Mouse (Mus musculus) left cerebral cortex, adult 2 months (tissue): Measurements from ENCODE around the gene Twist1. TPM values are rescaled to one million over a fixed set of nuclear protein-coding genes. Genes with fewer than 3 reads are reported as not detected.
A peak's percentile ranks its signal among the peaks of the same experiment; 100 is the strongest.

Experiments used
- DNase-seq, 2 experiments: peaks; one replicate each; pipeline ENCODE4 v3.0.0; 2021 to 2022; ENCODE audit warnings: low spot score in 2 of 2, mixed read lengths in 1 of 2; ENCODE audit errors: extremely low spot score in 1 of 2
- H3K27ac ChIP-seq: fragments of 200-600 bp; 2 replicates; pipeline ENCODE4 v1.8.1; 2022
- H3K4me3 ChIP-seq: fragments of 200-600 bp; 2 replicates; pipeline ENCODE4 v1.8.1; 2022
- CTCF ChIP-seq: fragments of 200-600 bp; IDR thresholded peaks from 2 replicates; pipeline ENCODE4 v1.8.1; 2022; ENCODE audit warnings: antibody characterized with exemption, mild to moderate bottlenecking, moderate library complexity
- intact Hi-C: fragments of 180-260 bp; cut with DNase I; formaldehyde crosslinking; loops from one replicate; pipeline ENCODE4 v1.15.1; 2025
- long read RNA-seq, 2 experiments: library from polyadenylated mRNA; stranded (forward); transcript quantifications; one replicate each; pipeline ENCODE4 v2.0.0; 2021; ENCODE audit warnings: borderline mapping rate in 2 of 2
- total RNA-seq, 2 experiments: library from RNA; stranded (reverse); gene quantifications; 2 replicates each; pipeline ENCODE4 v1.2.3; 2021

Gene Twist1
- total RNA-seq: 1 to 10 TPM in 1 of 2 experiments, under 1 TPM in 1; 0.35 to 1.2 TPM
- long read RNA-seq, experiment 1: 0 reads
- long read RNA-seq, experiment 2, partial matches to known transcripts: 0 of 2 reads
- long read RNA-seq, experiment 2, other reads (novel, unspliced or antisense): 0 of 2 reads

- no peak within 1 kb of the TSS for H3K27ac ChIP-seq
- no peak for TF ChIP-seq CTCF
- intact Hi-C loops: loop anchor here (10.0 kb wide), 1 partner anchor 353 kb away; no protein-coding TSS in a partner anchor
- peak in 1 of 2 experiments; percentile 15 for DNase-seq
- peak within 1 kb of the TSS; percentile 30 for H3K4me3 ChIP-seq
These were observed at the start of gene Twist1 for GRCm38 (mm10) chr12:33957400-33958240. Gene Twist1, plus strand, starts transcription at chr12:33957671.

- DNase-seq: no peak
- no peak for TF ChIP-seq CTCF
- Histone ChIP-seq H3K27ac (no peak overlapping the region), H3K4me3 (no peak overlapping the region)
- intact Hi-C loops: no loop called here
These were observed 30.7 kb upstream of the Twist1 start for GRCm38 (mm10) chr12:33926751-33927150.

- intact Hi-C loops: no loop called here
- DNase-seq: no peak
- no peak overlapping the region for H3K27ac ChIP-seq
- no peak overlapping the region for H3K4me3 ChIP-seq
- TF ChIP-seq CTCF: no peak
These were observed 30.0 kb upstream of the Twist1 start for GRCm38 (mm10) chr12:33927334-33928098.

GRCm38 (mm10) chr12:33928331-33929192 is 28.9 kb upstream of the Twist1 start, which contains the start of gene Ferd3l:
Gene Ferd3l, plus strand, starts transcription at chr12:33928425.
- Histone ChIP-seq H3K4me3 (no peak within 1 kb of the TSS), H3K27ac (no peak within 1 kb of the TSS)
- intact Hi-C loops: no loop called here
- no peak for TF ChIP-seq CTCF
- no peak for DNase-seq

GRCm38 (mm10) chr12:33952843-33953242 is 4.6 kb upstream of the Twist1 start:
- TF ChIP-seq CTCF: peak; percentile 40

GRCm38 (mm10) chr12:33954931-33955565 is 2.4 kb upstream of the Twist1 start:
- H3K27ac ChIP-seq: no peak overlapping the region
- intact Hi-C loops: loop anchor here (5.0 to 10.0 kb wide), 2 partner anchors 350 to 473 kb away; no protein-coding TSS in a partner anchor
- DNase-seq: no peak
- TF ChIP-seq CTCF: no peak
- H3K4me3 ChIP-seq: no peak overlapping the region

More at GRCm38 (mm10) chr12:33952843-33953242, 4.6 kb upstream of the Twist1 start:
- H3K4me3 ChIP-seq: no peak overlapping the region
- no peak overlapping the region for H3K27ac ChIP-seq
- intact Hi-C loops: loop anchor here (5.0 to 10.0 kb wide), 2 partner anchors 348 to 471 kb away; no protein-coding TSS in a partner anchor
- no peak for DNase-seq

- no peak for TF ChIP-seq CTCF
- intact Hi-C loops: loop anchor here (10.0 kb wide), 1 partner anchor 351 kb away; no protein-coding TSS in a partner anchor
- DNase-seq: no peak
These were observed 1.7 kb upstream of the Twist1 start for GRCm38 (mm10) chr12:33955606-33956295.

GRCm38 (mm10) chr12:33956576-33957399 is 683 bp upstream of the Twist1 start:
- TF ChIP-seq CTCF: no peak
- Histone ChIP-seq H3K27ac (no peak overlapping the region), H3K4me3 (peak overlapping the region; percentile 16; the same call in 1 of the 2 replicates)
- DNase-seq: no peak
- intact Hi-C loops: loop anchor here (10.0 kb wide), 1 partner anchor 352 kb away; no protein-coding TSS in a partner anchor

More at GRCm38 (mm10) chr12:33955606-33956295, 1.7 kb upstream of the Twist1 start:
- no peak overlapping the region for H3K27ac ChIP-seq
- no peak overlapping the region for H3K4me3 ChIP-seq
